Mouse (Mus musculus) intestine, postnatal 0 days (tissue): ENCODE results near the gene AU040320. TPM values are rescaled to one million over a fixed set of nuclear protein-coding genes. Genes with fewer than 3 reads are reported as not detected.

Experiments
- ATAC-seq: fragments of 200-750 bp; cut with Nextera tagmentation; 2 replicates; pipeline ENCODE4 v1.8.0; 2017; ENCODE audit warnings: mild to moderate bottlenecking, moderate TSS enrichment, moderate library complexity
- H3K27ac ChIP-seq: fragments of 300-500 bp; sonication (generic); 2 replicates; pipeline ENCODE4 v1.5.1; 2014; ENCODE audit warnings: mild to moderate bottlenecking, low read depth, low read length, moderate library complexity
- H3K27me3 ChIP-seq: fragments of 300-500 bp; sonication (generic); replicated peaks from 2 replicates; pipeline ENCODE4 v1.6.1; 2014; ENCODE audit warnings: low read length, mixed read lengths; ENCODE audit not compliant: control insufficient read depth, insufficient read depth
- H3K36me3 ChIP-seq: fragments of 300-500 bp; sonication (generic); 2 replicates; pipeline ENCODE4 v1.6.1; 2014; ENCODE audit warnings: mild to moderate bottlenecking, moderate library complexity; ENCODE audit not compliant: control insufficient read depth, insufficient read depth
- H3K4me1 ChIP-seq: fragments of 300-500 bp; sonication (generic); replicated peaks from 2 replicates; pipeline ENCODE4 v1.6.1; 2014; ENCODE audit warnings: antibody characterized with exemption, low read length, mixed read lengths; ENCODE audit not compliant: control insufficient read depth, insufficient read depth
- H3K4me2 ChIP-seq: fragments of 300-500 bp; sonication (generic); replicated peaks from 2 replicates; pipeline ENCODE4 v1.6.1; 2014; ENCODE audit warnings: low read depth, mild to moderate bottlenecking, moderate library complexity
- H3K4me3 ChIP-seq: fragments of 300-500 bp; sonication (generic); 2 replicates; pipeline ENCODE4 v1.5.1; 2014; ENCODE audit warnings: low read depth, low read length
- H3K9ac ChIP-seq: fragments of 300-500 bp; sonication (generic); 2 replicates; pipeline ENCODE4 v1.6.1; 2014; ENCODE audit warnings: mild to moderate bottlenecking, low read depth, low read length
- H3K9me3 ChIP-seq: fragments of 300-500 bp; sonication (generic); 2 replicates; pipeline ENCODE4 v1.6.1; 2016; ENCODE audit warnings: mixed run types; ENCODE audit not compliant: control insufficient read depth
- CTCF ChIP-seq: sonication (generic); IDR thresholded peaks from 2 replicates; pipeline ENCODE4 v1.5.1; 2016; ENCODE audit warnings: low read depth, mild to moderate bottlenecking, control low read depth, antibody characterized with exemption, moderate library complexity
- WGBS: fragments of 180-500 bp; shearing (Covaris S2); extraction: QIAGEN DNeasy Blood & Tissue Kit; methylation state at CpG from one replicate; pipeline ENCODE4 v1.1.7; 2014; 5-methylcytosine and 5-hydroxymethylcytosine counted together
- polyA plus RNA-seq: library from polyadenylated mRNA; unstranded; fragments of >200 nt; fragmentation: Nextera tagmentation; extraction: Ambion mirVana; gene quantifications from 2 replicates; pipeline ENCODE4 v1.2.1, GENCODE M21; 2015

The AU040320 gene
- polyA plus RNA-seq, 1 experiment from 2014 or later, result 68.7 TPM

GRCm38 (mm10) chr4:126741448-126741847, 11.9 kb upstream of the AU040320 start:
- Histone ChIP-seq H3K27me3 (peaks cover 29% of the 10 kb centered on the region), H3K27ac (no peak overlapping the region), H3K4me2 (peak overlapping the region; percentile 38; the same call in 1 of the 2 replicates), H3K36me3 (peaks cover 21% of the 10 kb centered on the region), H3K9ac (no peak overlapping the region), H3K4me3 (no peak overlapping the region), H3K9me3 (no peaks in the 10 kb centered on the region), H3K4me1 (no peaks in the 10 kb centered on the region)
- WGBS, result 8% methylated on average over 12 of the region's 12 CpGs
- peak; percentile 46; the same call in 1 of the 2 replicates for ATAC-seq
- TF ChIP-seq CTCF, result peak; percentile 92

GRCm38 (mm10) chr4:126742976-126743375, 10.4 kb upstream of the AU040320 start:
- WGBS, result 61% methylated on average over 2 of the region's 2 CpGs
- H3K9me3 ChIP-seq, result no peaks in the 10 kb centered on the region

GRCm38 (mm10) chr4:126743713-126744112, 9.6 kb upstream of the AU040320 start:
- Histone ChIP-seq H3K27ac (no peak overlapping the region), H3K9ac (no peak overlapping the region), H3K4me2 (no peak overlapping the region), H3K4me3 (no peak overlapping the region), H3K4me1 (no peaks in the 10 kb centered on the region), H3K27me3 (peaks cover 7% of the 10 kb centered on the region; the same call in 1 of the 2 replicates), H3K36me3 (peaks cover 38% of the 10 kb centered on the region), H3K9me3 (no peaks in the 10 kb centered on the region)
- ATAC-seq, result no peak
- no peak for TF ChIP-seq CTCF
- 31% methylated on average over 11 of the region's 11 CpGs for WGBS

More at GRCm38 (mm10) chr4:126742976-126743375, 10.4 kb upstream of the AU040320 start:
- H3K4me1 ChIP-seq, result no peaks in the 10 kb centered on the region
- ATAC-seq, result no peak
- no peak overlapping the region for H3K9ac ChIP-seq
- H3K27me3 ChIP-seq, result peaks cover 15% of the 10 kb centered on the region
- no peak overlapping the region for H3K4me3 ChIP-seq
- TF ChIP-seq CTCF, result no peak
- H3K4me2 ChIP-seq, result no peak overlapping the region
- no peak overlapping the region for H3K27ac ChIP-seq
- peaks cover 31% of the 10 kb centered on the region for H3K36me3 ChIP-seq

- Histone ChIP-seq H3K9me3 (no peaks in the 10 kb centered on the region), H3K27ac (no peak overlapping the region; the same call in 1 of the 2 replicates), H3K4me1 (no peaks in the 10 kb centered on the region), H3K4me3 (no peak overlapping the region), H3K36me3 (peaks cover 49% of the 10 kb centered on the region), H3K9ac (no peak overlapping the region), H3K27me3 (no peaks in the 10 kb centered on the region), H3K4me2 (no peak overlapping the region)
- no peak for TF ChIP-seq CTCF
- ATAC-seq, result no peak
- WGBS, result 91% methylated on average over 14 of the region's 14 CpGs
These were observed 8.5 kb upstream of the AU040320 start for GRCm38 (mm10) chr4:126744831-126745230.

GRCm38 (mm10) chr4:126745506-126746193, 7.7 kb upstream of the AU040320 start:
- H3K4me3 ChIP-seq, result no peak overlapping the region
- no peaks in the 10 kb centered on the region for H3K9me3 ChIP-seq
- peaks cover 57% of the 10 kb centered on the region for H3K36me3 ChIP-seq
- peak; percentile 84 for TF ChIP-seq CTCF
- ATAC-seq, result no peak
- WGBS, result 45% methylated on average over 13 of the region's 13 CpGs
- no peaks in the 10 kb centered on the region for H3K4me1 ChIP-seq
- H3K9ac ChIP-seq, result no peak overlapping the region
- H3K27ac ChIP-seq, result no peak overlapping the region
- H3K27me3 ChIP-seq, result no peaks in the 10 kb centered on the region
- no peak overlapping the region for H3K4me2 ChIP-seq

GRCm38 (mm10) chr4:126746194-126746840, 7.0 kb upstream of the AU040320 start:
- H3K4me3 ChIP-seq, result no peak overlapping the region
- no peaks in the 10 kb centered on the region for H3K4me1 ChIP-seq
- H3K4me2 ChIP-seq, result no peak overlapping the region
- ATAC-seq, result no peak
- no peak overlapping the region for H3K9ac ChIP-seq
- H3K27me3 ChIP-seq, result no peaks in the 10 kb centered on the region
- H3K27ac ChIP-seq, result no peak overlapping the region
- WGBS, result 73% methylated on average over 10 of the region's 10 CpGs
- peaks cover 57% of the 10 kb centered on the region for H3K36me3 ChIP-seq
- H3K9me3 ChIP-seq, result no peaks in the 10 kb centered on the region
- no peak for TF ChIP-seq CTCF
